Mouse (Mus musculus): ENCODE measurements around the gene Olfr849. TPM values are rescaled to one million over a fixed set of nuclear protein-coding genes. Genes with fewer than 3 reads are reported as not detected.

Gene Olfr849
- polyA plus RNA-seq (2014; fragmentation: Illumina TruSeq; extraction: RNeasy Lipid Tissue Mini Kit (QIAGEN cat#74804); ENCODE audit: low read depth, low replicate concordance): not detected

DNA sequence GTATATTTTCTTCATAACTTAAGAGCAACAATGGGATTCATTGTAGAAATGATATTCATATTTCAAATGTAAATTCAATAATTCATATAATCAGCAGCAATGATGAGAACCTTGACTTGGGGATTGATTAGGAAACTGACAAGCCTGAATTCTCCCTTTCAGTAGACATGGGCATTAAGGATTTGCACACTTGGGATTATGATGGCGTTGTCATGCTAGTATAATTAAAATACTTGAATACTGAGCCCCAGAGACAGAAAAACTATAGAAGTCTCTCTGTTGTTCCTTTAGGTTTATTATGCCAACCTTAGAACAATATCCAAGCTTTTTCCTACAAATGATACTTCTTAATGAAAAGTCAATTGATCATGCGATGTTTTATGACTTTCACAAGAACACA, at the start of gene Olfr849:
Gene Olfr849 (plus strand): TSS at position 301 of the 400 bp plus-strand sequence.

GRCm38 (mm10) chr9:19478148-19478547, 38.1 kb downstream of the Olfr849 start, which contains the start of gene Olfr850:
Gene Olfr850, minus strand, starts transcription at chr9:19478248.

DNA sequence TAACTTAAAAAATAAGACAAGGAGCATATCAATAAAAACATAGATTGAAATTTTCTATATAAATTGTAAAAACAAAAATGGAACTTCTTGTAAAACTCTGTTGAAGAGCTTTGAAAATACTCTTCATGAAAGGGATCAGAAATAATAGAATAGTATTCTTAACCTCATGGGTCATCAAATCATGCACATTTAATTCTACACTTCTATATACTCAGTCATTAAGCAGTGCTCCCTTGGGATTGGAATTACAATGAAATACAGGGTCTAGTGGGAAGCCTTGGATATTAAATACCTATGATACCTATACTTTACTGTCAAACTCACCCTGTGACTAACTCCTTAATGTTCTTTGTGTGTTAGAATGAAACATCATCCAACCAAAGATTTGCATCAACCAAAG, 52.9 kb downstream of the Olfr849 start, which contains the start of gene Olfr851:
Gene Olfr851 (plus strand): TSS at position 301 of the 400 bp plus-strand sequence.

Other genes starting within 250 kb of the Olfr849 start
- not detected for gene Olfr843, start 188.3 kb upstream of the Olfr849 start, polyA plus RNA-seq (2014; fragmentation: Illumina TruSeq; extraction: RNeasy Lipid Tissue Mini Kit (QIAGEN cat#74804); ENCODE audit: low read depth, low replicate concordance)
- gene Olfr844, start 123.9 kb upstream of the Olfr849 start, polyA plus RNA-seq (2014; fragmentation: Illumina TruSeq; extraction: RNeasy Lipid Tissue Mini Kit (QIAGEN cat#74804); ENCODE audit: low read depth, low replicate concordance): not detected
- not detected for gene Olfr845, start 103.8 kb upstream of the Olfr849 start, polyA plus RNA-seq (2014; fragmentation: Illumina TruSeq; extraction: RNeasy Lipid Tissue Mini Kit (QIAGEN cat#74804); ENCODE audit: low read depth, low replicate concordance)
- not detected for gene Olfr846, start 76.3 kb upstream of the Olfr849 start, polyA plus RNA-seq (2014; fragmentation: Illumina TruSeq; extraction: RNeasy Lipid Tissue Mini Kit (QIAGEN cat#74804); ENCODE audit: low read depth, low replicate concordance)
- gene Olfr847, start 61.6 kb upstream of the Olfr849 start, polyA plus RNA-seq (2014; fragmentation: Illumina TruSeq; extraction: RNeasy Lipid Tissue Mini Kit (QIAGEN cat#74804); ENCODE audit: low read depth, low replicate concordance): not detected
- not detected for gene Olfr850, start 38.0 kb downstream of the Olfr849 start, polyA plus RNA-seq (2014; fragmentation: Illumina TruSeq; extraction: RNeasy Lipid Tissue Mini Kit (QIAGEN cat#74804); ENCODE audit: low read depth, low replicate concordance)
- gene Olfr851, start 53.0 kb downstream of the Olfr849 start, polyA plus RNA-seq (2014; fragmentation: Illumina TruSeq; extraction: RNeasy Lipid Tissue Mini Kit (QIAGEN cat#74804); ENCODE audit: low read depth, low replicate concordance): not detected
- gene Olfr853, start 100.8 kb downstream of the Olfr849 start, polyA plus RNA-seq (2014; fragmentation: Illumina TruSeq; extraction: RNeasy Lipid Tissue Mini Kit (QIAGEN cat#74804); ENCODE audit: low read depth, low replicate concordance): not detected
- not detected for gene Olfr854, start 127.1 kb downstream of the Olfr849 start, polyA plus RNA-seq (2014; fragmentation: Illumina TruSeq; extraction: RNeasy Lipid Tissue Mini Kit (QIAGEN cat#74804); ENCODE audit: low read depth, low replicate concordance)
- not detected for gene Olfr855, start 142.4 kb downstream of the Olfr849 start, polyA plus RNA-seq (2014; fragmentation: Illumina TruSeq; extraction: RNeasy Lipid Tissue Mini Kit (QIAGEN cat#74804); ENCODE audit: low read depth, low replicate concordance)
- 48.5 TPM for gene Zfp317, start 181.8 kb downstream of the Olfr849 start, polyA plus RNA-seq (2014; fragmentation: Illumina TruSeq; extraction: RNeasy Lipid Tissue Mini Kit (QIAGEN cat#74804); ENCODE audit: low read depth, low replicate concordance)